Mouse (Mus musculus) liver, adult 2 months (tissue): ENCODE measurements at regions not wholly inside any gene's neighbourhood (a gene's known extent, or its start where the extent isn't known, plus 50 kb on each side); places are given as distances from the start of the nearest gene placed in this dataset.

Experiments
- DNase-seq: peaks from one replicate; pipeline ENCODE4 v3.0.0-alpha.2; 2011; ENCODE audit warnings: low read depth, low spot score; ENCODE audit errors: extremely low read depth
- H3K27ac ChIP-seq: fragments of 200-500 bp; replicated peaks from 2 replicates; pipeline ENCODE4 v1.5.1; 2012; ENCODE audit warnings: low read depth, mild to moderate bottlenecking, control low read depth, inconsistent platforms, low read length; ENCODE audit not compliant: insufficient read depth
- H3K27me3 ChIP-seq: fragments of 200-500 bp; 2 replicates; pipeline ENCODE4 v1.6.1; 2012; ENCODE audit warnings: mild to moderate bottlenecking, moderate library complexity, low read length, inconsistent platforms; ENCODE audit not compliant: control insufficient read depth, insufficient read depth
- H3K36me3 ChIP-seq: fragments of 200-500 bp; 2 replicates; pipeline ENCODE4 v1.6.1; 2012; ENCODE audit warnings: low read length, inconsistent platforms; ENCODE audit not compliant: control insufficient read depth, insufficient read depth
- H3K4me1 ChIP-seq: fragments of 200-500 bp; 2 replicates; pipeline ENCODE4 v1.6.1; 2011; ENCODE audit warnings: low read length; ENCODE audit not compliant: control insufficient read depth, insufficient read depth
- H3K4me3 ChIP-seq: fragments of 200-500 bp; 2 replicates; pipeline ENCODE4 v1.5.1; 2011; ENCODE audit warnings: low read depth, mild to moderate bottlenecking, control low read depth, low read length, moderate library complexity; ENCODE audit not compliant: insufficient read depth
- H3K79me2 ChIP-seq: fragments of 200-500 bp; 2 replicates; pipeline ENCODE4 v1.6.1; 2012; ENCODE audit warnings: inconsistent platforms, mild to moderate bottlenecking, low read length, moderate library complexity; ENCODE audit not compliant: control insufficient read depth, insufficient read depth
- H3K9ac ChIP-seq: fragments of 200-500 bp; 2 replicates; pipeline ENCODE4 v1.6.1; 2012; ENCODE audit warnings: low read depth, mild to moderate bottlenecking, control low read depth, inconsistent platforms, low read length
- CTCF ChIP-seq: fragments of 200-500 bp; IDR thresholded peaks from 2 replicates; pipeline ENCODE4 v1.5.1; 2011; ENCODE audit warnings: low read depth, low read length, control low read depth
- POLR2A ChIP-seq: fragments of 200-500 bp; IDR thresholded peaks from 2 replicates; pipeline ENCODE4 v1.6.1; 2011; ENCODE audit warnings: low read length, control low read depth; ENCODE audit not compliant: insufficient read depth; ENCODE audit errors: extremely low read depth
- WGBS: fragments of 180-500 bp; shearing (Covaris S2); methylation state at CpG from one replicate; pipeline ENCODE4 v1.1.7; 2018; 5-methylcytosine and 5-hydroxymethylcytosine counted together

DNA sequence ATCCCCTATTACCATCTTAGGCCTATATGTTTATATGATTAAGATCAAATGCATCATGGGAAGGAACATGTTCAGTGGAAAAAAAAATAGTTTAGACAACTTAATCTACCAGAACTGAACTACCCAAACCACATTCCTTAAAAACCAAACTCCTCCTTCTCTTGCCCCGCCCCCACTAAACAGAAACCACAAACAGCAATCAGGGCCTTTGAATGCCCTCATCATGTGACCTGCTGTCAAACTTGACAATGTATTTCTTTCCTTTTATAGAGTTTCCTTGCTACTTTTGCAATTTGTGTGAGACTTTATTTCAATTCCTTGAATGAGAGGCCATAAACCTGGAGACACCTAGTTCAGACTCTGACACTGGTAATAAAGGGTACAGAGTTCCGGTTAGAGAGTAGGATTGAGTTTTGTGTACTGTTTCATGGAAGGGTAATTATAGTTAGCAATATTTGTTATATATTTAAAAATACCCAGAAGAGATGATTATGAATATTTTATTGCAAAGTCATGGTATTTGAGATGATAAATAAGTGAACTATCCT, 61.7 kb upstream of the Mboat1 start:
- no peak for DNase-seq
- WGBS, result 91% methylated on average over 2 of the region's 2 CpGs
- TF ChIP-seq CTCF (no peak), POLR2A (no peak)

DNA sequence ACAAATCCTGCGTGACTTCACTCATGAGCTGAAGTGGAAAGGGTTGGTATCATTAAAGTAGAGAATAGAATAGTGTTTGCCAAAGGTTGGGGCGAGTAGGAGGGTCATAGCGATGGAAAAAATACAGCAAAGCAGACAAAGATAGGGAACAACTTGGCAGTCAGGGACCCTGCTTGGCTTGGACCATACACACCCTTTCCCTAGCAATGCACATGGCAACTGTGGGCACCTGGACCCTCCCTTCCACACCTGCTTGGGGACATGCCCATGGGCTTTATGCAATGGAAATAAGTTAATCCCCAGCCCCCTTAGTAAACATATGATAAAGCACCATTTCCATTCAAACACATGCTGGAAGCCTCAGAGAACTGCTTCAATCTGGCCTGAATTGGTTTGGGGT, 62.2 kb upstream of the Mboat1 start:
- WGBS, result 92% methylated on average over 3 of the region's 3 CpGs
- Histone ChIP-seq H3K79me2 (no peaks in the 10 kb centered on the region), H3K36me3 (no peaks in the 10 kb centered on the region), H3K4me1 (no peaks in the 10 kb centered on the region), H3K4me3 (no peak overlapping the region), H3K9ac (no peak overlapping the region), H3K27me3 (no peaks in the 10 kb centered on the region), H3K27ac (no peak overlapping the region)
- DNase-seq, result no peak
- TF ChIP-seq POLR2A (no peak), CTCF (no peak)

More for the DNA sequence above, 61.7 kb upstream of the Mboat1 start:
- no peaks in the 10 kb centered on the region for H3K4me1 ChIP-seq
- no peaks in the 10 kb centered on the region for H3K36me3 ChIP-seq
- no peak overlapping the region for H3K9ac ChIP-seq
- H3K27ac ChIP-seq, result no peak overlapping the region
- H3K4me3 ChIP-seq, result no peak overlapping the region
- H3K79me2 ChIP-seq, result no peaks in the 10 kb centered on the region
- H3K27me3 ChIP-seq, result no peaks in the 10 kb centered on the region

DNA sequence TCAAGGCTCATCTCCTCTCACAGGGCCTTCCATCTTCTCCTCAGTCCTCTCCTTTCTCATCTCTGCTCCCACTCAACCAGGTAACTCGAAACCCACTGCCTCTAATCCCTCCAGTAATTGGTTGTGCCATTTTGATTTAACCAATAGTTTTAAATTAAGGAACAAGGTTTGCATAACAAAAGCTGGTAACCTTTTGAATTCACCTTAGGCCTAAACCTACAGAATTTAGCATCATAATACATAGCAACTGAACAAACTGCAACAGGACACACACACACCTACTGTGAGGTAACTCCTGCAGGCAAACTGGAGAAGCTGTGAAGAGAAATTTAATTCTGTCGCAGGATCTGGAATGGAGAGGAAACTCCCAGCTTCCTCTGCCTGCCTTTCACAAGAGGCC, 66.9 kb upstream of the Mboat1 start:
- no peak for DNase-seq
- Histone ChIP-seq H3K27me3 (no peaks in the 10 kb centered on the region), H3K4me3 (no peak overlapping the region), H3K79me2 (no peaks in the 10 kb centered on the region), H3K36me3 (no peaks in the 10 kb centered on the region), H3K27ac (no peak overlapping the region), H3K9ac (no peak overlapping the region), H3K4me1 (no peaks in the 10 kb centered on the region)
- no peak for TF ChIP-seq CTCF
- no peak for TF ChIP-seq POLR2A
- WGBS, result 80% methylated on average over 2 of the region's 2 CpGs

DNA sequence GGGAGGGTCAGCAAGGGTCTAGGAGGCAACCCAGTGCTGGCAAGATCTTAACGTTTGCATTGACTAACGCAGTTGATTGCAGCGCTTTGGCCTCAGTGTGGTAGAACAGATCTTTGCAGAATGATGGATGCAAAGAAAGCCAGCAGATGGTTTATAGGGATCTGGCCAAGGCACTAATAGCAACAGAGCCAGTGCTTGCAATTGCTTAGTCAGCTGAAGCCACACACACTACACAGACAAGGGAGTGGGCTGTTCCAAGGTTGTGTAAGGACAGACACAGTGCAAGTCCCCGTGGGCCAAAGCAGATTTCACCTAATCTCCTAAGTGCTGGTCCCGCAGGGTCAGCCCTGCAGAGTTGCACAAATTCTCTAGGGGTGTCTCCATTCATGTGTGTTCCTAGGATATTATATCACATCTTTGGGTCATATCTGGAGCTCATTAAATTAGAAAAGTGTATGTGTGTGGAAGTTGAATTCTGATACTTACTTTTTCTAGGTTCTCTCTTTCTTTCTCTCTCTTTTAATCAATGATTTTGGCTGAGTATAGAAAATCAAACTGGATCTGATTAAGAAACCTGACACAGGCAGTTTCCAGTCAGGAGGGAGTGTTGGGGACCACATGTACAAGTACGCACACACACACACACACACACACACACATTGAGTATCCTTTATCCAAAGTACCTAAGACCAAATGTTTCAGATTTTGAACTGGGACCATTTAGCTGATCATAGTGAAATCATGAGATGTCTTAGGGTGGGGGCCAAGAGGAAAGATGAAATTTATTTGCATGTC, 68.5 kb upstream of the Mboat1 start:
- Histone ChIP-seq H3K79me2 (no peaks in the 10 kb centered on the region), H3K4me1 (no peaks in the 10 kb centered on the region), H3K4me3 (no peak overlapping the region), H3K9ac (no peak overlapping the region), H3K27me3 (no peaks in the 10 kb centered on the region), H3K36me3 (no peaks in the 10 kb centered on the region), H3K27ac (no peak overlapping the region)
- 78% methylated on average over 6 of the region's 6 CpGs for WGBS
- no peak for DNase-seq
- no peak for TF ChIP-seq CTCF
- no peak for TF ChIP-seq POLR2A

DNA sequence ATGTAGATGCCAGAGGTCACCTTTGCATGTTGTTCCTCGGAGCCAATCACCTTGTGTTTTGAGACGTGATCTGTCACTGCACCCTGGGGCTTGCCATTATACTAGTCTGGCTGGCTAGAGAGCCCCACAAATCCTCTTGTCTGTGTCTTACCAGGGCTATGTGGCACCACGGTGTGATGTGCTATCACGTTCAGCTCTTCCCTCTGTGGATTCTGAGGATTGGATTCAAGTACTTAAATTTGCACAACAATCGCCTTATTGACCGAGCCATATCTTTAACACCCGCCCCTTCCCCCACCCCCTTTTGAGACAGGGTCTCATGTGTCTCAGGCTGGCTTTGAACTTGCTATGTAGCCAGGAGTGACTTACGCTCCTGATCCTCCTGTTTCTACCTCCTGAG, 70.8 kb upstream of the Mboat1 start:
- Histone ChIP-seq H3K27ac (no peak overlapping the region), H3K4me1 (no peaks in the 10 kb centered on the region), H3K4me3 (no peak overlapping the region), H3K27me3 (no peaks in the 10 kb centered on the region), H3K79me2 (no peaks in the 10 kb centered on the region), H3K36me3 (no peaks in the 10 kb centered on the region), H3K9ac (no peak overlapping the region)
- TF ChIP-seq CTCF (no peak), POLR2A (no peak)
- no peak for DNase-seq
- 74% methylated on average over 8 of the region's 8 CpGs for whole genome bisulfite sequencing

DNA sequence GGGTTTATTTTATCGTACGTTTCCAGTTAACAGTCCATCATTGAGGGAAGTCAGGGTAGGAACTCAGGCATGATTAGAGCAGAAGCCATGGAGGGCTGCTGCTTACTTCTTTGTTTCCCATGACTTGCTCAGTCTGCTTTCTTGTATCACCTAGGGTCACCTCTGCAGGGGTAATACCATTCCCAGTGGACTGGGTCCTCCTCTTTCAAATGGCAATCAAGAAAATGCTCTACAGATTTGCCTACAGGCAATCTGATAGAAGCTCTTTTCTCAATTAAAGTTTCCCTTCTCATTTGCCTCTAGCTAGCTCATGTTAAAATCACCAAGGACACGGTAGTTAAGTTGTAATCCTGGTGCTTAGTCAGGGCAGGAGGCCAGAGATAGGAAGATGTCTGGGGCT, 72.5 kb upstream of the Mboat1 start:
- H3K9ac ChIP-seq, result no peak overlapping the region
- no peak overlapping the region for H3K27ac ChIP-seq
- no peaks in the 10 kb centered on the region for H3K36me3 ChIP-seq
- H3K4me1 ChIP-seq, result no peaks in the 10 kb centered on the region
- H3K79me2 ChIP-seq, result no peaks in the 10 kb centered on the region
- no peak overlapping the region for H3K4me3 ChIP-seq
- no peak for TF ChIP-seq CTCF
- TF ChIP-seq POLR2A, result no peak
- WGBS, result 89% methylated on average over 3 of the region's 3 CpGs
- no peak for DNase-seq
- H3K27me3 ChIP-seq, result no peaks in the 10 kb centered on the region
